Mouse (Mus musculus) gastrocnemius, postnatal 4 days (tissue): ENCODE data around the gene Vdr. TPM values are rescaled to one million over a fixed set of nuclear protein-coding genes. Genes with fewer than 3 reads are reported as not detected.

Source experiments
- DNase-seq, 2 experiments: peaks; one replicate each; pipeline ENCODE4 v3.0.0; 2021 to 2022; ENCODE audit warnings: low spot score in 2 of 2, mixed read lengths in 2 of 2
- total RNA-seq, 2 experiments: library from RNA; stranded (reverse); gene quantifications; 2 replicates each; pipeline ENCODE4 v1.2.3; 2021

The Vdr gene
- total RNA-seq, 2 experiments from 2014 or later: 0.15 to 0.47 TPM

GRCm38 (mm10) chr15:97814703-97815102 lies 95.7 kb downstream of the Vdr start:
- DNase-seq: no peak

GRCm38 (mm10) chr15:97813452-97814204 lies 96.8 kb downstream of the Vdr start:
- no peak for DNase-seq

- DNase-seq: no peak
Observed at GRCm38 (mm10) chr15:97812875-97813274, 97.6 kb downstream of the Vdr start.

- DNase-seq: peak in 1 of 2 experiments; percentile 79
Observed at GRCm38 (mm10) chr15:97812126-97812525, 98.3 kb downstream of the Vdr start.

GRCm38 (mm10) chr15:97811307-97811706 lies 99.1 kb downstream of the Vdr start:
- no peak for DNase-seq

GRCm38 (mm10) chr15:97810399-97810798 lies 100.0 kb downstream of the Vdr start:
- no peak for DNase-seq

GRCm38 (mm10) chr15:97809942-97810341 lies 100.5 kb downstream of the Vdr start:
- DNase-seq: no peak

- no peak for DNase-seq
Observed at GRCm38 (mm10) chr15:97809206-97809605, 101.2 kb downstream of the Vdr start.

GRCm38 (mm10) chr15:97808532-97808931 lies 101.9 kb downstream of the Vdr start:
- DNase-seq: no peak

GRCm38 (mm10) chr15:97807867-97808266 lies 102.6 kb downstream of the Vdr start:
- DNase-seq: no peak

Other genes with a start within 250 kb of the Vdr start
- gene Rpap3, start 204.8 kb downstream of the Vdr start, total RNA-seq: 10 to 100 TPM; 15.2 to 15.7 TPM
- gene Endou, start 179.3 kb downstream of the Vdr start, total RNA-seq: under 1 TPM; 0.74 to 0.86 TPM
- 10 to 100 TPM in 1 of 2 experiments, 1 to 10 TPM in 1; 9.4 to 11.0 TPM for gene Rapgef3, start 142.7 kb downstream of the Vdr start, total RNA-seq
- 10 to 100 TPM; 32.6 to 35.4 TPM for gene Slc48a1, start 132.1 kb downstream of the Vdr start, total RNA-seq
- gene Hdac7, start 66.1 kb downstream of the Vdr start, total RNA-seq: 10 to 100 TPM; 53.6 to 57.9 TPM
- gene Tmem106c, start 53.6 kb upstream of the Vdr start, total RNA-seq: 10 to 100 TPM; 22.6 to 23.0 TPM
- gene Col2a1, start 94.1 kb upstream of the Vdr start, total RNA-seq: 10 to 100 TPM; 20.0 to 36.3 TPM
- 100 to 1,000 TPM; 776 to 786 TPM for gene Pfkm, start 182.0 kb upstream of the Vdr start, total RNA-seq
- gene Senp1, start 183.1 kb upstream of the Vdr start, total RNA-seq: 10 to 100 TPM; 17.7 to 21.7 TPM